Mouse (Mus musculus): ENCODE measurements around the gene Cog8.
"Not testable (repeated sequence)": the region's sequence is repeated elsewhere in the genome, so short reads cannot be mapped to it uniquely, and the experiment has no call there.

The Cog8 gene

DNA sequence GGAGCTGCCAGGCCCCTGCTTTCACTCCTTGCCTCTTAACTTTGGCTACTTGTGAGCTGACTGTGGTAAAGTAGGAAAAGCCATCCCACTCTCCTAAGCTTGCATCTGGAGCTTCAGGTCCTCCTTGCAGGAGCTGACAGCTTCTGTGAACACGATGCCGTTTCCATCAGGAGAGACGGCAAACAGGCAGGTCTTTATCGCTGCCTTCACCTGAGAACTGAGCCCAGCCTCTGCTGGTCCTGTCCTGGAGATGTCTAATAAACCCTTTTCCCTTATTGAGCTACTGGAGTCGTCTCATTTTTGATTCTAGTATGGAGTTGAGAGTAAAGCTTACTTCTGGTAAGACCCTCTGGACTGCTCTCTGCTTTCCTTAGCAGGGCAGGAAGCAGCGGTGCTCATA, 11.0 kb downstream of the Cog8 start:
- DNase-seq (ENCODE audit: low spot score in 2 of 2): no peak

DNA sequence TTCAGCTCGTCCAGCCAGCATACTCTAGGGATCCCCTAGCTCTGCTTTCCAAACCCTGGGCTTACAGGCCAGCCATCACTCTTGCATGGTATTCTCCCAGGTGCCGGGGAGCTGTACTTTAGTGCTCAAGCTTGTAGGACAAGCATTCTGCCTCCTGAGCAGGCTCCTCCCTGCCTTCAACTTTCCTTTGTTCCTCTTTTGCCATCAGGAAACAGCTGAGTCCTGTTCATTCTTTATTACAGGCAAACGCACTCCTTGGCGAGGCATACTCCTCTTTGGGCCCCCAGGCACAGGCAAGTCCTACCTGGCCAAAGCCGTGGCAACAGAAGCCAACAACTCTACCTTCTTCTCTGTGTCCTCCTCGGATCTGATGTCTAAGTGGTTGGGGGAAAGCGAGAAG, 15.9 kb downstream of the Cog8 start:
- no peak for DNase-seq (ENCODE audit: low spot score in 2 of 2)

DNA sequence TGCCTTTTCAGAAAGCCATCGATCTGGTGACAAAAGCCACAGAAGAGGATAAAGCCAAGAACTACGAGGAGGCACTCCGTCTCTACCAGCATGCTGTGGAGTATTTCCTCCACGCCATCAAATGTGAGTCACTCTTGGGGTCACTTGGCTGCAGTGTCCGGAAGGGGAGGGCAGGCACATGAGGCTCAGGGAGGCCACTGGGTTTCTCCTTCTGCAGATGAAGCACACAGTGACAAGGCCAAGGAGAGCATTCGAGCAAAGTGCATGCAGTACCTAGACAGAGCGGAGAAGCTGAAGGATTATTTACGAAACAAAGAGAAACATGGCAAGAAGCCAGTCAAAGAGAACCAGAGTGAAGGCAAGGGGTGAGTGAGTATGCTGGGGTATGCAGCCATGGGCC, 19.9 kb downstream of the Cog8 start:
- DNase-seq (ENCODE audit: low spot score in 2 of 2): no peak

DNA sequence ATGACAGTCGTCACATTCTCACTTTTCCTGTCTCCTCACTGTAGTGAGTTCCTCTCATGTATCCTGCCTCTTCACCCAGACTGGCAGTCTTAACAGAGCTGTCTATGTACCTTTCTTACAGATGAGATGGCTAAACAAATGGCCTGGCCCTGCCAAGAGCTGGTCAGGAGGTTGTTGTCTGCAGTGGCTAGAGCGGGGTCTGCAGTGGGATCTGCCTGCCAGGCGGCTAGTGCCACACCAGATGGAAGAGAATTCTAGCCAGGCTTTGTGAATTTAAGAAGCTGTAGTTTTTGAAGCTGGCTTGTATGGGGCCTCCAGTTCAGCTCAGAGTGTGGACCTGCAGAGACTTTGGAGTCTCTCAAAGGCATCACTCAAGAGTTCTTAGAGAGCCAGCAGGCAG, 20.8 kb downstream of the Cog8 start:
- no peak for DNase-seq (ENCODE audit: low spot score in 2 of 2)

DNA sequence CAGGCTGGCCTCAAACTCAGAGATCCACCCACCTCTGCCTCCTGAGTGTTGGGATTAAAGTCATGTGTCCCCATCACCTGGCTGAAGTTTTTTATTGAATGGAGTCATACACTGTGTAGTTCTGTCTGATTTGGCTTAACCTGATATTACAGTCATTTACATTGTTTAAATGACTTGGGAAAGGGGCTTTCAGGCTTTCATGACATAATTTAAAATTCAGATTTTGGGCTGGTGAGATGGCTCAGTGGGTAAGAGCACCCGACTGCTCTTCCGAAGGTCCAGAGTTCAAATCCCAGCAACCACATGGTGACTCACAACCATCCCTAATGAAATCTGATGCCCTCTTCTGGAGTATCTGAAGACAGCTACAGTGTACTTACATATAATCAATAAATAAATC, 22.9 kb downstream of the Cog8 start:
- DNase-seq (ENCODE audit: low spot score in 2 of 2): not testable (repeated sequence)

DNA sequence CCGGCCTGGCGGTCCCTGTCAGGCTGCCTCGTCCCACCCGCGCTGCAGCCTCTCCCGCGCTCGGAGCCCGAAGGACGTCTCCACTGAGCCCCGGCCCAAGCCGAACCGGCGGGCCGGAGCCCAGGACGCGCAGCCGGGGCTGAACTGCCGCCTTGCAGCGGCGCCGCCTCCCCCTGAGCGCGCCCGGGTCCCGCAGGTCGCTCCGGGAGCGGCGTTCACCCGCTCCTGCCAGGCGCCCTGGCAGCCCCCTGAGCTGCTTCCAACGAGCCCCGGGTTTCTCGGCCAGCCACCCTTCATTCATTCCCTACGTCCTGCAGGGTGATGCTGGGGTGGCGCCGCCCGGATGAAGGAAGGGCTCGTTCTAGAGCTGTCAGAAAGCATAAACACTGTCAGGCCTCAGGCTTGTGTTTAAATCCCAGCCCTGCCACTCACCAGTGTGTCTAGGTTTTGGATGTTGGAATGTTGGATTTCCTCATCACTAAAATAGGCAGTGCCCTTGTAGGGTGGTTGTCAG, 24.9 kb downstream of the Cog8 start:
- no peak for DNase-seq (ENCODE audit: low spot score in 2 of 2)

DNA sequence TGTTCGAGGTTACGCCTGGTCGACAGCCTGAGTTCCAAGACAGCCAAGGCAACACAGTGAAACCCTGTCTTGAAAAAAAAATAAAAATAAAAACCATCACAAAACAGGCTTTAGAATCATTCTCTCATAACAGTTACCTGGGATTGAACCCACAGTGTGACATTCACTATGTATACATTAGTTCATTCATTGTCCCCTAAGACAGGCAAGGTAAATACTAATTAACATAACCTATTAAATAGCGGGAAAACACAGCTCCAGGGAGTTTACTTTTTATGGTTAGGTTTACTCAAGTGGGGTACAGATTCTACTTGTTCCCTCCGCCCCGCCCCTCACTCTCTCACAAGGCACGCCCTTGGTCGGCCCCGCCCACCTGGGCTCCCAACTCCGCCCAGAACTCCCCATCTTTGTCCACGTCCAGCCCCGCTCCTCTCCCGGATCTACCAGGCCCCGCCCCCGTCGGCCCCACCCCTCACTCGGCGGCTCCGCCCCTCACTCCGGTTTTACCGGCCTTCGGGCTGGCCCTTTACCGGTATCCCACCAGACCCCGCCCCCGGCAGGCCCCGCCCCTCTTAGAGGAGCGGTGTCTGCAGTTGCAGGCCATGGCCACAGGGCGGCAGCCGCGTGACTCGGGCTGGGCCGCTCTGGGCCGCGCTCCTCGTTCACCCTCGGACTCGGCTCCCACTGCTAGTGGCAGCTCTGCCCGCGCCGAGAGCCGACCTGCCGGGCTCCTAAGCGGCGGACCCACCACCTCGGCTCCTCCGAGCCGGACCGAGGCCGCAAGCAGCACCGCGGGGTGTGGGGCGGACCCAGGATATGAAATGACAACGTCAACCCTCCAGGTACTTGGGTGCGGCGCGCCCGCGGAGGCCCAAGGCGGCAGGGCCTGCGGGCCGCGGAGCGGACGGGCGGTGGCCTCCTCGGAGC, 25.6 kb downstream of the Cog8 start, which contains the start of gene Vps4a:
Vps4a (plus strand) TSS at position 573 of the 927 bp plus-strand sequence.
- peak; percentile 94 to 97 for DNase-seq (ENCODE audit: low spot score in 2 of 2)

DNA sequence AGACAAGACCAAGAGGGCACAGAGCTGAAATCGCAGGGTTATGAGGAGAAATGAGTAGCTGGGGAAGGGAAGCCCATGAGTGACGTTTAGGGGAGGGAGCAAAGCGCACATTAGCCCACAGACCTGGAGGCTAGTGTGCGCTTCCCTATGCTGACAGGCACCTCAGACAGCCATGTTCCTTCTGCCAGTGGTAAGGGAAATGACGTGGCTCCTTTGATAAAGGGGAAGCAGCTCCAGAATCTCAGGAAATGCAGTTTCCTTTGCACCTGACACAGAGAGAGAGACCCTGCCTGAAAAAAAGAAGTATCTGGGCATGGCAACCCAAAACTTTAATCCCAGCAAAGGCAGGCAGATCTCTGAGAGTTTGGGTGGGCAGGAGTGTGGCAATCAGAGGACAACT, 26.4 kb downstream of the Cog8 start:
- no peak for DNase-seq (ENCODE audit: low spot score in 2 of 2)

DNA sequence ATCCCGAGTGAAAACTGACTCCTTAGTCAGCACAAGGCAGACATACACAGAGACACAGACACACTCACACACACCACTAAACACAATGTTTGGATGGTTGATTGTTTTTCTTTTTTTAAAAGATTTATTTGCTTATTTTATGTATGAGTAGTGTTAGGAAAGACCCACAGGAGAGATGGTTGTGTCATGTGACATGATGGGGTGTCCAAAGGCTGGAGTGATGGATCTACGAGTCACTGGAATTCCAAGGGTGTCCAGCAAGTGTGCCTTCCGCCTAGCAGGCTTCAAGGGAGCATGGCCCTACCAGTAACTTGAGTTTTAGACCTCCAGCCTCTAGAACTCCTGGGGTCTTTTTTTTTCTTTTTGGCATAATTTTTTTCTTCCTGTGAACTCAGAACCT, 27.2 kb downstream of the Cog8 start:
- DNase-seq (ENCODE audit: low spot score in 2 of 2): no peak

DNA sequence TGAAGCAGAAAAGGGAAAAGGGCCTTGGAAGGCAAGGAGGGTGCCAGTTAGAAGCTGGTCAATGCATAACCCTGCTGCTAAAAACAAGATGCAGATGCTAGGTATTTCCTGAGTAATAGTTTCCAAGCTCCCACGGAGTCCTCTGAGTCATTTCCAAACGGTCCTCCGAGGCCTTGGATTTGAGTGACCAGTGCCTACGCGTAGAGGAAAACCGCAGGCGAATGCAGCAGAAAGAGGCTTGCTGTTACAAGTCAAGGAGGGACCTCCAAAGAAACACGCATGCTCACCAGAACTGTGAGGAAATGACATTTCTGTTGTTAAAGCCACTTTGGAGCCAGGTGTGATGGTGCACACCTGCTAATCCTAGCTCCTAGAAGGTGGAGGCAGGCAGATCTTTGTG, 33.0 kb downstream of the Cog8 start:
- DNase-seq (ENCODE audit: low spot score in 2 of 2): no peak

DNA sequence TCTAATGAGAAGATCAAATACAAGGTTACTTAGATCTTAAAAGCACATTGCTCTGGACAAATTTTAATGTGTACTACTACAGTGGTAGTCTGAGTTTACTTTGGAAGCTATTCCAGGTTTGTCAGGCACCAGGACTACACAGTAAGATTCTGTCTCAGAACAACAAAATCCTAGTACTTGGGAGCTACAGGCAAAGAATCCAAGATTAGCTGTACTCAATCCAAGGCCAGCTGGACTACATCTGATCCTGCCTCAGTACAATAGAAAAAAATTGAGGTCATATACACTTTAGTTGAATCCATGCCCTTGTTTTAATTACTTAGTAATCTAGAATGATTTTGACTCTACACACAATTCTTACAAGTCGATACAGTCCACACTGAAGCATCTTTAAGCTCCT, 41.6 kb downstream of the Cog8 start:
- no peak for DNase-seq (ENCODE audit: low spot score in 2 of 2)

DNA sequence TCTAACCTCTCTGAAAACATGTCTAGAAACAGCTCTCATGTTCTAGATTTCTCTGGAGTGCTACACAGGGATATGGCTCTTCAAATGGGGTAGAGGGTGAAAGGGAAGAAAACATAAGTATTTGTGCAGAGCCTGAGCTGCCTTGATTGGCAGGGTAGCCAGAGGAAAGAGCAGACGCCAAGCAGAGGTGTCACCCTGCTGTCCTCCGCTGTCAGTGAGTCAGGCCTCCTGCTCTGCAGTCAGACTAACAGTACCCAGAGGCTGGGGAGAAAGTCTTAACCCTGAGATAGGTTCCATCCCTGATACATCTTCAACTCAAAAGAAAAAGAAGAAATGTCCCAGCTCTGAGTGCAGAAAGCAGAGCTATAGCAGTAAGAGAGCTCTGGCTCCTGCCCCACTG, 43.8 kb downstream of the Cog8 start:
- DNase-seq (ENCODE audit: low spot score in 2 of 2): no peak

DNA sequence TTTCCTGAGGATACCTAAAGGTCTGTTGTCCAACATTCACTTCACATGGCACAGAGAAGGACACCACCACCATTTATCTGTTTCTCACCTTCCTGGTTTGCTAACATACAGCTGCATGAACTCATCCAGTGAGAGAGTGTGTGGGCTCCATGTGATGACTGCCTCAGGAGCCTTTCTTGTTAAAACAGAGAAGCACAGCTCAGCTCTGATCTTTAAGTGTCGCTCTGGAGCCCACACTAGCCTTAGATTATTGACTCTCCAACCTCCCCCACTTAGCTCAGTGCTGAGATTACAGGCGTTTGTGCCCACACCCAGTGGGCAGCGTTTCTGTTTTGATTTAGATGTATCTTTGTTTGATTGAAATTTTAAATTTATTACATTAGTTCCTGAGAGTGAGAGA, 48.7 kb downstream of the Cog8 start:
- DNase-seq (ENCODE audit: low spot score in 2 of 2): no peak

DNA sequence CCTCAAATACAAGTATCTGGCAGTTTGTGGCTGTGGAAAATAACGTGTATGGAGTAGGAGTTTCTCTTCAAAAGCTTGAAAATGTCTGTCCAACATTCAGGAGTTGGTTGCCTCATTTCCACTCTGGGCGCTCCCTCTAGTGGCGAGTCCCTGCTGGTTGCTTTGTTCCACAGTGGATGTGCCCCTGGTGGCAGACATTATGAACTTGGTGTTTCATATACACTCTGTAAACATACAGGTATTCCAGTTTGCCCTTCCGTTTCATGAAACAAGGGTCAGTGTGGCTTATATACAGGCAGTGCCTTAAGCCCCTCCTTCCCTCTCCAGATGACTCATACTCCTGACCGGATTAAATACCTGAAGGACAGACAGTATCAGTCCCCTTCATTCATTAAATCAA, 54.0 kb downstream of the Cog8 start:
- DNase-seq (ENCODE audit: low spot score in 2 of 2): peak; percentile 80 to 94

DNA sequence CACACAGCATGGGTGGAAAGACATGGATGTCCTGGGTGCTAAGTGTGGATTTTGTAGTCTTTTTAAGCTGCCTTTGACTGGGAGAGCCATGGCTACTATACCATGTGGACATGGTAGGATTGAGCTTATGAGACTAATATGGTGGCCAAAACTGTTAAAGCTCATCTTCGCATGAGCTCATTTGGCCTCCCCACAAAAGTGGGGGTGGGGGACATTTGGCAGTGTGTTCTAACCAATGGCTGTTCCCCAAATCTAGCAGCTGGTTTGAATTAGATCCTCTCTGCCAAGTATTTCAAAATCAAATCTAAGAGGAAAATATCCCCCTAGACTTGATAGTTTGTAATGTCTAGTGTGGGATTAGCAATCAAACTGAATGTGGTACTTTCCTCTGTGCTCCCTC, 57.4 kb downstream of the Cog8 start:
- peak; percentile 56 to 65 for DNase-seq (ENCODE audit: low spot score in 2 of 2)

DNA sequence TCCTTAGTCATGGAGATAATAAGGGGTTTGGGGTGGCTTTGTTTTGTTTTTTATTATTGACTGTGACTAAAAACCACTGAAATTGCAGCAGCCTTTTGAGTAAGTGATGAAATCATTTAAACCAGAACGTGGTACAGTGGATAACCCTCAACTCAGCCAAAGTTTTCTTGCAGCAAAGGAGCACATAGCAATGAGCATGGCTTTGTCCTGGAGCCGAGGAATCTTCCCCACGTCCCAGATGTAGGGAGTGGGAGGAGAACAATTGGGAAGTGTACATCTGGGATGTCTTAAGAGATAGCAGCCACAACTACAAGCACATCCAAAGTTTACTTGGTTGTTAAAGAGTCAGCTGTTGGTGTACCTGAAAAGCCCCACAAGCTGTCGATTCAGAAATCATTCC, 59.1 kb downstream of the Cog8 start:
- no peak for DNase-seq (ENCODE audit: low spot score in 2 of 2)

DNA sequence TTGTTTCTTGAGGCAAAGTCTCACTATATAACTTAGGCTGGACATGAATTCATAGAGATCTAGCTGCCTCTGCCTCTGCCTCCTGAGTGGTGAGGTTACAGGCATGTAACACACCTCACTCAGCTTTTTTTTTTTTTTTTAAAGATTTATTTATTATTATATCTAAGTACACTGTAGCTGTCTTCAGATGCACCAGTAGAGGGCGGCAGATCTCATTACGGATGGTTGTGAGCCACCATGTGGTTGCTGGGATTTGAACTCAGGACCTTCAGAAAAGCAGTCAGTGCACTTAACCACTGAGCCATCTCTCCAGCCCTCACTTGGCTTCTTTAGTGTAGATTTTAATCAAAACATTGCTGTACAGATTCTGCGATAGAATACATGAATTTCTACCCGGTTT, 60.1 kb downstream of the Cog8 start:
- DNase-seq (ENCODE audit: low spot score in 2 of 2): not testable (repeated sequence)

All from urinary bladder, postnatal 4 days (tissue).